Mouse (Mus musculus) gastrocnemius, postnatal 10 days (tissue): Measurements from ENCODE around the gene Nolc1. TPM values are rescaled to one million over a fixed set of nuclear protein-coding genes. Genes with fewer than 3 reads are reported as not detected.

Experiments used
- DNase-seq: peaks from one replicate; pipeline ENCODE4 v3.0.0; 2021; ENCODE audit warnings: mixed read lengths
- long read RNA-seq, 2 experiments: library from polyadenylated mRNA; stranded (forward); transcript quantifications; one replicate each; pipeline ENCODE4 v2.0.0; 2021
- total RNA-seq, 2 experiments: library from RNA; stranded (reverse); gene quantifications; 2 replicates each; pipeline ENCODE4 v1.2.3; 2021

The Nolc1 gene
- total RNA-seq: 10 to 100 TPM; 22.9 to 26.4 TPM
- long read RNA-seq, experiment 1, transcript Nolc1-203 (13 exons, 3,523 nt): major isoform, 20 of 52 reads
- long read RNA-seq, experiment 1, partial matches to known transcripts: 5 of 52 reads
- long read RNA-seq, experiment 1, other reads (novel, unspliced or antisense): 21 of 52 reads
- long read RNA-seq, experiment 2, transcript Nolc1-203 (13 exons, 3,523 nt): major isoform, 12 of 40 reads
- long read RNA-seq, experiment 2, partial matches to known transcripts: 9 of 40 reads
- long read RNA-seq, experiment 2, other reads (novel, unspliced or antisense): 11 of 40 reads

DNA sequence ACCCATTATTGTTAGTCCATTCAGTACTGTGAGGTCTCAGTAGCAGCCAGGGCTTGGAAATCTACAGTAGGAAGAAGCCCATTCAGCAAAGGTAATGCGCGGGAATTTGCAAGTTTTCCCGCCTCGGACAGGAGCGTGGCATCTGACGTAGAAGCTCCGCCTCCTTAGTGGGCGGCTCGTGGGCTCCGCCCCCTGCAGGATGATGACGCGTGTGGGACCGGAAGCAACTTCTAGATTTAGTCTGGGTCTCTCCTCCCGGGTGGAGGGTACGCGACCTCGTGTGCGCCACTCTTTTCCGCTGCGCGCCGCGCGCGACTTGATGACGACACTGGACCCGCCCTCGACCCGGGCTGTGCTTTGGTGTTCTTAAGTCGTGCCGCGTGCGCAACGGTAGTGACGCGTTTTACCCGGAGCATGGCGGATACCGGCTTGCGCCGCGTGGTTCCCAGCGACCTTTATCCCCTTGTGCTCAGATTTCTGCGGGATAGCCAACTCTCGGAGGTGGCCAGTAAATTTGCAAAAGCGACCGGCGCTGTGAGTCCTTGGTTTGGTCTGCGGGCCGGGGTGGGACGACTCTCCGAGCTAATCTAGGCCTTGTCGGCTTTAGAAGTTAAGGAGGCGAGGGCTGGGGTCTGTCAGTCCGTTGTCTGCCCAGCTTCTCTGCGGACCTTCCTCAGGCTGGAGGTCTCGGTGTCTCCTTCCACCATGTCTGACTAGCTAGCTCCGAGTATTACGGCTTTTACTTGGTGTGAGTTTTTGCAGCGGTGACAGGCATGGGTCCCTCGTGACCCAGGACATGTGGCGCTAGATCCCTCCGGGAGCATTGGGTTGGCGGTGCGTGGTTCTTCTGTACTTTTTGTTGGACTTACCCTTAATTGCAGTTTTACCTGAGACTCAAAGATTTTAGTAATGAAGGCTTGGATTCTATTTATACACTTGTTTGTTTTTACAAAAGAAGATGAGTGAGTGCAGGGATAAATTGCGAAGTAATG lies at the start of gene Nolc1:
Nolc1 (plus strand) TSS at position 248 of the 992 bp plus-strand sequence.
- DNase-seq: peak; percentile 98

DNA sequence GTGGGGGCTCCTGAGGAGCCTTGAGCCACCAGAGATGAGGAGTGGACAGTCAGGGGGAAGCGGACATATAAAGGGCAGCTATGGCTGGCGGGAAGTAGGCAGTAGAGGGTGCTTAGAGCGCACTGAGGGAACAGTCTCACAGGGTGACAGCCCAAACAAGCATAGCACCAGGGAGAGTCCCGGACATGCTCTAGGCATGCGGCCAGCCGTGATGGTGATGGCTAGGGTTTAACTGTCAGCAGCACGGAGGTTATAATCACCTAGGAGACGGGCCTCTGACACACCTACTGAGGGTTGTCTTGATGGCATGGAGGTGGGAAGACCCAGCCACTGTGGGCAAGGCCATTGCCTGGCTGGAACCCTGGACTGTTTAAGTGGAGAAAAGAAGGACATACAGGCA lies 49.1 kb upstream of the Nolc1 start:
- no peak for DNase-seq

DNA sequence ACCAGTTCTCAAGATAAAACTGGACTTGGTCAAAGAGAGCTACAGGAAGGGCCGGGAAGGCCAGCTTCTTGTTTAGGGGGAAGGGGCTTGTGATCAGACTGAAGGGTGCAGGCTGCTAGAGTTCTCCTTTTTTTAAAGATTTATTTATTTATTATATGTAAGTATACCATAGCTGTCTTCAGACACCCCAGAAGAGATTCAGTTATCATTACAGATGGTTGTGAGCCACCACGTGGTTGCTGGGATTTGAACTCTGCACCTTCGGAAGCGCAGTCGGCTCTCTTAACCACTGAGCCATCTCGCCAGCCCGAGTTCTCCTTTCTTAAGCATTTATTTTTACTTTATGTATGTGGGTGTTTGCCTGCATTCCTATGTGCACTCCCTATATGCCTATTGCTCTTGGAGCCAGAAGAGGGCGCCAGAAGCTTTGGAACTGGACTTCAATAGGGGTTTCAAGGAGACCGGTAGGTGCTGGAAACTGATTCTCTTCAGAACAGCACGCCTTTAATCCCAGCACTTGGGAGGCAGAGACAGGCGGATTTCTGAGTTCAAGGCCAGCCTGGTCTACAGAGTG lies 46.8 kb upstream of the Nolc1 start:
- DNase-seq: no peak

DNA sequence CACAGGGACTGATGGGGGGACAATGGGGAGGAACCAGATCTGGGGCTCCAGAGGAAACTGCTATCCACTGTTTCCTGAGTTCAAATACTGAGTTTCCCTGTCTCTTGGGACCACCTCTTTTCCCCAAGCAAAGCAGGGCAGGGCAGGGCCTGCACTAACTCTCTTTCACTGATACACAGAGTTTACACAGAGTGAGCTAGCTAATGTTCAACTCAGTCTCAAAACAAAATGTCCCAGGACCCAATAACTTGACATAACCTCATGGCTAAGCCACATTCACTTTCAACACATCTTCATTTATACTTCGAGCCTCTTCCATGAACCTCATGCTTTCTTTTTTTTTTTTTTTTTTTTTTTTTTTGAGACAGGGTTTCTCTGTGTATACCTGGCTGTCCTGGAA lies 46.0 kb upstream of the Nolc1 start:
- DNase-seq: no peak

DNA sequence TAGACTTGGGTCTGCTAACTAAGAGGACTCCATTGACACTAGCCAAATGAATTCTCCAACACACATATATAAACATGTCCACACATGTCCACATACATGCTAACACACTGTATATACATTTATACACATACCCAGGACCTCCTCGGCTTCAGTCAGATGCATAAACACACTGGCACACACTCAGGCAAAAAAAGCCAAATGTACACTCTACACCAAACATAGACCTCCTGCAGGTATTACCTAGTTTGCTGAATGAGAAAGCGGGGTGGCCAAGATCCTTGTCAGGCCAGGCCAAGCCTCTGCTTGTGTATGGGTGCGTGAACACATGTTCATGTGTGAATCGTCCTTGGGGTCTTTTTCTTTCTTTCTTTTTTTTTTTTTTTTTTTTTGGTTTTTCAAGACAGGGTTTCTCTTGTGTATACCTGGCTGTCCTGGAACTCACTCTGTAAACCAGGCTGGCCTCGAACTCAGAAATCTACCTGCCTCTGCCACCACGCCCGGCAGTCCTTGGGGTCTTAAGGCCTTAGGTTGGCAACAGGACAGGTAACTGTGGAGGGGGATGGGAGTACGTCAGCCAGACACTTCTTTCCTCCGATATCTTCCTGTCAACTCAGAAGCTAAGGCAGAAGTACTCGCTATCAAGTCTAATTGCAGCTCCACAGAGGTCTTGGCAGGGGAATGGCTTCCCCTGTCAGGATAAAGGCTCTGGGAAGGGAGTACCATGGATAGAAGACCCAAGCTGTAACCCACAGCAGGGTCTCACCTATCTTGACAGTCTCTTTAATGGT lies 45.3 kb upstream of the Nolc1 start:
- no peak for DNase-seq

DNA sequence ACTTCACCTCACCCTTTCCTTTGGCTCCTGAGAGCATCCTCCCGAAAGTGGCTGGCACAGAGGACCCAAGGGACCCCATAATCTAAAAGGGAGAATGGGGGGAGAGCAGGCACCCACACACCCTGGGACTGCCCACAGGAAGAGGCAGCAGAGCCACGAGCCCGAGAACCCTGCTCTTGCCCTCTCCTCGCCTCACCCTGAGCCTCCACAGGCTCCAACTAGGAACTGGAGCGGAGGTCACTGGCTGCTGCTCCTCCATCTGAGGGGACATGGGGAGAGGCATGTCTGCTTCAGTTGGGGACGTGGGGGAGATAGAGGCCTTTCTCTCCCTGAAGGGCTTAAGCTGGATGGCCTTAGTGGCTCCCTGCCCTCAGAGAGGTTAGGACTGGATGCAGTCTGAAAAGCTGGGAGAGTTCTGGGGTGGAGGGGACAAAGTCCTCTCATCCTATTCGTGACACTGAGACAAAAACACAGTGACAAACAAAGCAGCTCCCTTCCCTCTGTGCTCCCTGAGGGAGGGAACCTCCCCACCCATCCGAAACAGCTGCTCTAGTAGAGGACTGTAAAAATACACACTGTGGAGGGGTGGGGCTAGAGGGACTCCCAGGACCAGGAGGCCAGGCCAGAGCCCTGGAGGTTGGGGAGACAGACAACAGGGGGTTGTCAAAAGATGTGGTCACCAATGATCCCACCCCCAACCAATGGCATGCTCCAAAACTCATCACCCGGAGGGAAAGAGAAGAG lies 43.8 kb upstream of the Nolc1 start:
- no peak for DNase-seq

DNA sequence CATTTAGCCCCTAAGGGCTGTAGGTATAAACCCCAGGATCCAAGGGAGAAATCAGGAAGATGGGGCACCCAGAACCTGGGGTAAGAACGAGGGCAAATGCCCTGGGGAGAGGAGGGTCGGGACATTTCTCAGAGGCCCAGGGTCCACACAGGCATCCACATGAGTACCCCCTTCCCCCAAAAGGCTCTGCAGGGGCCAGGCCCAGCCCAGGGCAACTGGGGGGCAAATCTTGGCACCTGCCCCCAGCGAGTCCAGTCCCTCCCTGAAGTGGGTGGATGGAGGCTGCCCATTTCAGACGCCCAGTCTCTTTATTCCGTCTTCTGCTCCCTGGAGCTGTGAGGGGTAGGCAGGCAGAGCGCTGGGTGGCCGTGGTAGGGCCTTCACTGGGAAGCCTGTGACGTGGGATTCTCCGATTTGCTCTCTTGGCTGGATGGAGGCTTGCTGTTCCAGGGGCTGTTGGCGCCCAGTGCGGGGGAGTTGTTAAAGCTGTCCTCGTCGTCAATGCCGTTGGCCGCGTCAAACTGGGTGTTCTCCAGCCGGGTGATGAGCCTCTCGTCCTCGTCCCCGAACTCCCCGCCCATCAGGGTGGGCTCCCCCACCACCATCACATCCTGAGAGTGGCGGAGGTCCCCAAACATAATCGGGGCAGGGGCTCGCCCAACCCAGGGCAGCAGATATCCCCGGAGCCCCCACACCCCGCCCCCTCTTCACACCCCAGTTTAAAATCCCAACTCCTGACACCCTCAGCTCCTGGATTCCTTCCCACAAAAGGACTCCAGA lies 42.7 kb upstream of the Nolc1 start:
- no peak for DNase-seq

DNA sequence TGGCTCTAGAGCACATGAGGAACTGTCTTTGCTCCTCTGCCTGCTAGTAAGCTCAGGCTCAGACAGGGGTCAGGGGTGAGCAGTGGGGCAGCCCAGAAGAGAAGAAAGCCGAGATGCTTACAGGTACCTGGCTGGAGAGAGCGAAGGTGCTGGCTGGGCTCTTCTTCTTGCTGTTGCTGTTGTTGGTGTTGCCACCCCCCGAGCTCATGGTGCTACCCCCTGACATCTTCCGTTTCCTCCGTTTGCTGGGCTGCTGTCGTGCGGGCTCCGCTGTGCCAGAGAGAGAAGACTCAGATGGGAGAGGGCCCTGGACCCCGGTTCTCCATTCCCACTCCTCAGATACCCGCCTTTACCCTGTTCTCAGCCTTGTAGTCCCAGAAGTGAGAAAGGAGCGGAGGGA lies 41.8 kb upstream of the Nolc1 start:
- DNase-seq: no peak

DNA sequence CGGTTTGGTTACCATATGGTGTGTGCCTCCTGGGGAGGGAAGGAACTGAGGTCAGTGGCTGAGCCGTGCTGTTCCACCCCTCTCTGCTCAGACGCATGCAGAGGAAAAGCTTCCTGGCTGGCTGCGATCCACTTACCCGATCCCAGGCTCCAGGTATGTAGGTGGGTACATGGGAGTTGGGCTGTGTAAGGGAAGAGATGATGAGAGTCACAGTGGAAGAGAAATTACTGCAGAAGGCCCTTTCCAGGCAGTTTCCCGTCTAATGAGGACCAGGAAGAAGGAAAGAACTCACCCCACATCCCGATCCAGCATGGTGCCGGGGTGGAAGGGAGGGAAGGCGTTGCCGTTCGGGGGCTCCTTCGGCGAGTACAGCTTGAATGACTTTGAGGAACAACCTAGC lies 39.7 kb upstream of the Nolc1 start:
- DNase-seq: no peak

DNA sequence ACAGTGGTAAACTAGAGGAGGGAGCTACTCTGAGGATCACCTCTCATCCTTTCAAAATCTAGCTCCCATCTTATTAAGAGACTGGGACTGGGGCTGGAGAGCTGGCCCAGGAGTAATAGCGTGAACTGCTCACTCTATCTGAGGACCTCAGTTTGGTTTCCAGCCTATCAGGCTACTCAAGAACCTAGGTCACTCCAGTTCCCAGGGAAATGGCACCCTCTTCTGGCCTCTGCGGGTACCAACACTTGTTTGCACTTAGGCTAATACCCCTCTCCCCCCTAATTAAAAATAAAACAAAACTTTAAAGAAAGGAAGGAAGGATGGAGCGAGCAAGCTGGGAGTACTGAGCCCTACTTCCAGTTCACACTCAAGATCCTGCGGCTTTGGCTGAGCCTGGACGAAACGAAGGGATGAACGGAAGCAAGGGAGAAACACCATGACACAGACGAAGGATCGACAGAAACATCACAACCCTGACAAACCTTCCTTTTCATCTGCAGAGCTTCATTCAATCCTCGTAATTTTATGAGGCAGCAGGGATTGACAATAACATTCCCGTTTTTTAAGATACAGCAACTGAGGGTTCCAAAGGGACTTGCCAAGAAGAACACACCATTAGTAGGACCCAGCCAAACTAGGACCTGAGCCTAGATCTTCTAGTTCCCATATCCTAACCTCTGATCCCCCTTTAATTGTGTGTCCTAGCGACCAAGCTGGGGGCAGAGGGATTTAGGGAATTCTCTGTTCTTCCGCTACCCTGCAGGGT lies 39.0 kb upstream of the Nolc1 start:
- no peak for DNase-seq

DNA sequence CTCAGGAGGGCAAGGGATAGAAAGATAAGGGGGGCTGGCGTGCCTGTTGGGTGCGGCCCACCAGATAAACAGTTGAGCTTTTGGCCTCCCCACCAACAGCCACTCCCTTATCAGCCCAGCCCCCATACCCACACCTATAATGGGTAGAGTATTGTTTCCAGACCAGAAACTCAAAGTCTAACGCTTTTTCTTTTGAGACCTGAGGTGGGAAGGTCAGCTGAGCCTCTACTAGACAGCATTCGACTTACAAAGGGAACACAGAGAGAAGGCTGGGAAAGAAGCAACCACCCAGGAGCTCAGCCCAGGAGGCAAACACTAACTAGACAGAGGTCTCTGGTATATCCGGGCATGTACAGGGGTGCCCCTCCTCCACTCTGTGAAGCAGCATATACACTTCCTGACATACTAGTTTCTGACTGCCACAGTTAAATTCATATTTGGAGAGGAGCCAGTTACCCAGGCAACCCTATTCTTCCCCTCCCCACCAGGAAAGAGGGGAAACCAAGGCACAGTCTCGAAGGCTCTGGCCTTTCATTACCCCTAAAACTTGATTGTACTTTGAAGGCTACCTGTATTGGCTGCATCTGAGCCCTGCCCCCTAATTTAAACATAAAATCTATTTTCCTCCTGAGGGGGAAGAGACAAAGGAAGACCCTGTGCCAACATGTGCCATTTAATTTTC lies 38.3 kb upstream of the Nolc1 start:
- DNase-seq: no peak

DNA sequence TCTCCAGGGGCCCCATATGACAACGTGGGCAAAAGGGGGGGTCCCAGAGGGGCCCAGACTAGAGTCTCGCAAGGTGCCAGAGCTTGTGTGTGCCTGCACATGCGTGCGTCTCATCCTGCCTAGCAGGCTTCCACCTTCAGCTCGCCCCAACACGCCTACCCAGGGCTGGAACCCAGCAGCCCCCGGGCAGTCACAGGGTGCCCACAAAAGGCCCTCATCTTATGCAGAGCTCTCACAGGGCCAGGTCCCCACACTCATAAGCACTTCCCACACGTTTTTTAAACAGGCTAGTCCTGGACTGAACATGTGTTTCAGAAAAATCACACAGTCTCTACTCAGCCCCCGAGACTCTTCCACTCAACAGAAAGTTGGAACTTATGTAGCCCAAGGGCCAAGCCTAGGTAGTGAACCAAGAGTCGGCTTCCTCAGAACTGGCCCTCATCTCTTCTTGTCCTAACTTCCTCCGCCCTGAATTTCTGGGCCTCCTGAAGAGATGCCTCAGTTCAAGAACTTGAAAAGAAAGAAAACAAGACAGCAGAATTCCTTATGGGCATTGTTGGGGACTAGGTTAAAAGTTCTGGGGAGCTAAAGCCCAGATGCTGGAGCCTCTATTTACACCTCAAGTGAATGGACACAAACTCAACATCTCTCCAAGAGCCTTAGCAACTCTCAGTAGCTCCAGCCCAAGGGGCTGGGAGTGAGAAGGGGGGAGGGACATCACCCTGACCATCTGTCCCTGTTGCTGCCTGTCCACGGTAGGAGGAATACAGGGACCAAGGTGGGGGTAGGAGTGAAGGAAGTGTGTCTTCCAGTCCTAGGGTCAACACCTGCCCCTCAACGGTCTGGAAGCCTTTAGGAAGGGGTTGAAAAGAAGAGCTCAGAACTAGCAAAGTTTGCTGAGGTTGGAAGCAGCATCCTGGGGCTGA lies 37.5 kb upstream of the Nolc1 start:
- DNase-seq: no peak

DNA sequence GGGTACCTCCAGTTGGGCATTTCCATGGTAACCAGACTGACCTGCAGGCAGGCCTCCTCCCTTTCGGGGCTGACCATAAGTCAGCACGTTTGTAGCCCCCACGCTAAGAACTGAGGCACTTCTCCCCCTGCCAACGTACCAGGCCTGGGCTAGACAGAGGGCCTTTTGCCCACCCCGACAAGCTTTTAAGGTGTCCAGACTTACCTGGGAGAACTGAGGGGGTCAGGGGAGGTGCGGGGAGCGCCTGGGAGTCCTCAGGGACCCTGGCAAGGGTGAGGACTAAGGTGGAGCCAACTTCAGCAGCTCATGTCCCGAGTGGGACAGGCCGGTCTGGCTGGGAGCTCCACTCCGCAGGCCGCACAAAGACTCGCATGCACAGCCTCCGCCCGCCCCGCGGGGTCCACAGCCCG lies 36.8 kb upstream of the Nolc1 start:
- DNase-seq: no peak

DNA sequence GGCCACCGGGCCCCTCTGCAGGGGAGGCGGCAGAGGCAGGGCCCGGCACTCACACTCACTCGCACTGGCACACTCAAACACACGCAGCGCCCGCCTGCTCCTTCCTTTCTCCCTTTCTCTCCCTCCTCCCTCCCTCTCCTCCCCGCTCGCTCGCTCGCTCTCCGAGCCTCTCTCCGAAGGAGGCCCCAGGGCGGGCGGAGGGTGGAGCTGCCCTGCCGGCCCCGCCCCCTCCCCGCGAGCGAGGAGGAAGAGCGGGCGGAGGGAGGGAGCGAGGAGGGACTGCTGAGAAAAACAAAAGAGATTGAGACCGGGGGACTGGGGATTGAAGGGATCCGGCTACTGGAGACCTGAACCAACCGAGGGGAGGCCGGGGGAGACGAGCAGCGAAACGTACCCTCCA lies 36.2 kb upstream of the Nolc1 start:
- peak; percentile 89 for DNase-seq

DNA sequence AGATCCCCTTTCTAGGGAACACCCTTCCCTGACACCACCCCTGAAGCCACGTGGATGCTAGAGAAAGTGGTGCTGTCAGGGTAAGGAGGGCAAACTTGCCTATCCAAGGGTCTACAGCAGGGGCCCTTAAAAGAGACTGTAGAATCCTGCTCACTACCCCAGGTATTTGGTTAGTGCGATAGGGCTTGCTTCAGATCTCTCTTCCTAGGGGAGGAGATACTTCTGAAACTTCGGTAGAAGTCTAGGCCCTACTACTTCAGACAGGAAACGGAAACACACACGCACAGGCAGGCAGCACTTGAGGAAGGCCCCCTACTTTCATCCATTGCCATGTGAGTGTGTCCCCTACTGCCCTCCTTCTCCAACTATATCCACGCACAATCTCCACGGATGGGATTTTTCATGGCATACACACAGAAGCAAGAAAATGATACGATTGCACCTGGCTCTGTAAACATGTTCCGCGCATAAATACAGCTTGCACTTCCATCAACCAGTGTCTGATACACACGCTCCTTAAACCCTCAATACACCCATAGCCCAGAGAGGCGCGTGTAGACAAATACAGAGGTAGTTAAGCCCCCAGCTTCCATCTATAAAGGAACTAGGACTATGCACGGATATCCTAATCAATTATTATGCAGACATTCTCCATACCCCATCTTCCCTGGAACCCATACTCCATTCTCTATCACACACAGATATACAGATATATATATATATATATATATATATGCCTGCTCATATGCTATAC lies 35.3 kb upstream of the Nolc1 start:
- no peak for DNase-seq

DNA sequence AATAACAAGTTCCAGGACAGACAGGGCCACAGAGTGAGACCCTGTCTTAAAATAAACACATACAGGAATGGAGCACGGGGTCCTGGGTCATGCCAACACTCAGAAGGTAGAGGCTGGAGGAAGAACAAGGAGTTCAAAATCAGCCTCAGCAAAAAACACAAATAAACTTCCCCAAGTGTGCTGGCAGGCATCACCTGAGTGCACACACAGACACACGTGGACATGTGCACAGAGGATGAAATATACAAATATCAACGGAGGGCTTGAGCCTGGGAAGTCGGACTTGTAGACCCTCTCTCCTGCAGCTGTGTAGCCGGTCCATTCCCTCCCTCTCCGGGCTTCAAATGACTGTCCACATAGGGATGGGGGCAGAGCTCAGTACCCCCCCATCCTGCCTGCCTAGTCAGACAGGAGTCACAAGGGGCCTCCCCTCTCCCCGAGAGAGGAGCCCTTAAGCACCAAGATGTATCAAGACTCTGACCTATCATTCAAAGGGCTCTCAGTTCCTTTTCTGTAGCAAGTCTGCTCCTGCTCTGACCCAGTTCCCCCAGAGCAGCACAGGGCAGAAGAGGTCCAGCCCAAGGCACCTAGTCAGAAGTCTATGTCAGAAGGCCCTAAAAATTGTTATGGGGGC lies 34.2 kb upstream of the Nolc1 start:
- DNase-seq: no peak

DNA sequence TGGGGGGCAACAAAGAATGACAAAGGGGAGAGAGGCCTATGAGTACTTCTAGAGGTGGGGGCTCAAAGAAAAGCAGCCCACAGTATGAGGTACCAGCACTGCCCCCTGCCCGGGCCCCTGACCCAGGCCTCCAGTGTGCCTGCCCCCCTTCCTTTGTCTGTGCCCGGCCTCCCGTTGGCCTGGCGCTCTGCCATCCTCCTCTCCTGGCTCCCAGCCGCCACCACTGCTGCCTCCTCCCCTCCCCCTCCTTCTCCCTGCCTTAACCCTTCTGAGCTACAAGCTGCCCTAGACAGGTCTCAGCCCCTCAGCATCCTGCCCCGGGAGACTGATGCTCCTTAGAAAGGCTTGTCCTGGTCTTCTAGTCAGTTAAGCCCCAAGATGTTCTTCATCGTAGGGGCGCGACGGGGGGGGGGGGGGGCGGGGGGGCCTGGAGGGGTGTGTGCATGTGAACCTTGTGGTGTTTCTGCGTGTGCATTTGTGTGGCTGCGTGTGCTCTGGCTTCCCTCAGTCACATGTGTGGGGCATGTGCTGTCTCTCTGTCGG lies 33.7 kb upstream of the Nolc1 start:
- peak; percentile 78 for DNase-seq
